Mouse (Mus musculus) E14TG2a.4 (cell line): ENCODE results near the gene Dnah3.

Experiments used
- H3K27me3 ChIP-seq: 2 replicates; pipeline ENCODE4 v1.6.1; 2014; ENCODE audit warnings: low read length, control low read depth; ENCODE audit not compliant: insufficient read depth
- H3K36me3 ChIP-seq: 2 replicates; pipeline ENCODE4 v1.6.1; 2014; ENCODE audit warnings: low read length, control low read depth; ENCODE audit not compliant: insufficient read depth
- H3K4me1 ChIP-seq: replicated peaks from 2 replicates; pipeline ENCODE4 v1.6.1; 2014; ENCODE audit warnings: low read depth, low read length, control low read depth
- H3K4me3 ChIP-seq: replicated peaks from 2 replicates; pipeline ENCODE4 v1.5.1; 2014; ENCODE audit warnings: mild to moderate bottlenecking, low read length
- H3K9me3 ChIP-seq: 2 replicates; pipeline ENCODE4 v1.6.1; 2014; ENCODE audit warnings: low read length, control low read depth
- CTCF ChIP-seq: conservative IDR thresholded peaks from 2 replicates; pipeline ENCODE4 v1.5.1; 2014; ENCODE audit warnings: low read length
- NANOG ChIP-seq: IDR thresholded peaks from 2 replicates; pipeline ENCODE4 v1.6.1; 2014; ENCODE audit warnings: borderline replicate concordance, low read length, mixed read lengths
- POU5F1 ChIP-seq: IDR thresholded peaks from 2 replicates; pipeline ENCODE4 v1.6.1; 2014; ENCODE audit warnings: low read length, borderline replicate concordance

Gene Dnah3

DNA sequence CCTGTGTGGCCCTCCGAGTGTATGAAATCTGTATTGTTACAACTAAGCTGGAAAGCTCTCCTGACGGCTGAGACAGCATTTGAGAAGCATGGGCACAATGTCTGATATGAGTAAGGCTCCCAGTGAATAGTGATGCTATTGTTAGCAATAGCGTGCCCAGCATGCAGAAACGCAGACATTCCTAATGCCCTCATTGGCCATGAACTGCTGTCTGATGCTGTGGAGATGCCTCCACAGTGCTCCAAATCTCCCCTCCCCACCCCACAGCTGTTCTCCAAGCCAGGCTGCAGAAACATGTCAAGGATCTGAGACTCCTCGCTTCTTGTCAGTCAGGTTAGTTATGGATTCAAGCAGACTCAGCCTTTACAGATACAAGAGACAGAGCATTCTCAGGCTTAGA lies 58.7 kb downstream of the Dnah3 start:
- H3K36me3 ChIP-seq, result no peaks in the 10 kb centered on the region
- no peak overlapping the region for H3K4me3 ChIP-seq
- H3K9me3 ChIP-seq, result no peaks in the 10 kb centered on the region
- no peaks in the 10 kb centered on the region for H3K27me3 ChIP-seq
- no peaks in the 10 kb centered on the region for H3K4me1 ChIP-seq
- TF ChIP-seq NANOG (no peak), CTCF (no peak), POU5F1 (no peak)

DNA sequence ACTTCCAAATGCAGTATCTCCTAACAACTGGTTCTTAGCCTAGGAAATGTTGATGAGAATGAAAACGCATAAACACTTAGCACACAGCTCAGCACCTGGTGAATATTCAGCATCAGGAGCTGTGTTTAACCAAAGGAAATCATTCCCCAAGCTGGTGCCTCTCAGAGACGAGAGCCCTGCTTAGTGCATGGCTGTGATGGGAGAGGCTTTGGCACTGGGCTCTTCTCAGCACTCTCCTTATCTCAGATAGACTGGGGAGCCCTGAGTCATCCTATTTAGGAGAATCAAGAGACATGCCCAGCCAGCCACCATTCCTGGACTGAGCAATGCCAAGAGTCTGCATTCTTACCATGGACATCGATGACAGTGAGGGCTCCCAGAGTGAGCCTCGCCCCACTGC lies 60.1 kb downstream of the Dnah3 start:
- TF ChIP-seq CTCF (no peak), POU5F1 (no peak), NANOG (no peak)
- Histone ChIP-seq H3K36me3 (no peaks in the 10 kb centered on the region), H3K9me3 (no peaks in the 10 kb centered on the region), H3K4me3 (no peak overlapping the region), H3K27me3 (no peaks in the 10 kb centered on the region), H3K4me1 (no peaks in the 10 kb centered on the region)

DNA sequence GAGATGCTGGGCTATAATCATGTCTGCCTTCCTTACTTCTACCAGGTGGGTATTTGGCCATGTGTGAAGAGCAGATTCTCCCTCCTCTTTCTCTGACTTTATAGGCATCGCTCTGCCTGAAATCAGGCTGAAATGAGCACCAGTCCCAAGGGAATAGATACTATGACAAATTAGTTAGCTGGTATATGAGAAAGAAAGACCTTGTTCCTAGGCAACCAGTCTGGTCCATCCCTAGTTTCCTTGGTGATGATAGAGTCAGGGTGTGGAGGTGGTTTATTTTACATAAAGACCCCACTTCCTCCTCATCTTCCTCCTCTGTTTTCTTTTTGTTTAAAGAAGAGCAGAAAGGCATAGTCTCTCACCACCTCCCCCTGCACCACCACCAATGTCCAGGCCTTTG lies 60.5 kb downstream of the Dnah3 start:
- no peaks in the 10 kb centered on the region for H3K27me3 ChIP-seq
- TF ChIP-seq NANOG, result no peak
- no peak for TF ChIP-seq CTCF
- no peak for TF ChIP-seq POU5F1
- no peaks in the 10 kb centered on the region for H3K4me1 ChIP-seq
- no peaks in the 10 kb centered on the region for H3K9me3 ChIP-seq
- H3K36me3 ChIP-seq, result no peaks in the 10 kb centered on the region
- H3K4me3 ChIP-seq, result no peak overlapping the region

DNA sequence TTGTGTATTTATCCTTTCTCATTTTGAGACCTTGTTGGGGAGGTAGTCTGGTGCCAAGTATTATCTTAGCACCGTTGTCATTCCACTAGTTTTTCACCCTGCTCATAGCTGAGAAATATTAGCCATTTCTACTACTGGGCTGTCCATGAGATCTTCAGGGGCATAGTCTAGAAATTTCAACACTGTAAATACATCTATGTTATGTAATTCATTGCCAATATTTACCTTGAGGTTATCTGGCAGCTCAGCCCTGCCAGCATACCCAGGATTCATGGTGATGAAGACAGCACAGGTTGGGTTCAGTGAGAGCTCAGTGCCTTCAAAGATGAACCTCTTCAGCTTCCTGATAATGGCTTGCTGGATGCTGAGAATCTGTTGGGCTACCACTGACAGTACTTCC lies 66.4 kb downstream of the Dnah3 start:
- no peak overlapping the region for H3K4me3 ChIP-seq
- TF ChIP-seq POU5F1, result no peak
- TF ChIP-seq NANOG, result no peak
- no peak for TF ChIP-seq CTCF
- no peaks in the 10 kb centered on the region for H3K27me3 ChIP-seq
- no peaks in the 10 kb centered on the region for H3K4me1 ChIP-seq
- H3K36me3 ChIP-seq, result no peaks in the 10 kb centered on the region
- H3K9me3 ChIP-seq, result no peaks in the 10 kb centered on the region; the same call in 1 of the 2 replicates

DNA sequence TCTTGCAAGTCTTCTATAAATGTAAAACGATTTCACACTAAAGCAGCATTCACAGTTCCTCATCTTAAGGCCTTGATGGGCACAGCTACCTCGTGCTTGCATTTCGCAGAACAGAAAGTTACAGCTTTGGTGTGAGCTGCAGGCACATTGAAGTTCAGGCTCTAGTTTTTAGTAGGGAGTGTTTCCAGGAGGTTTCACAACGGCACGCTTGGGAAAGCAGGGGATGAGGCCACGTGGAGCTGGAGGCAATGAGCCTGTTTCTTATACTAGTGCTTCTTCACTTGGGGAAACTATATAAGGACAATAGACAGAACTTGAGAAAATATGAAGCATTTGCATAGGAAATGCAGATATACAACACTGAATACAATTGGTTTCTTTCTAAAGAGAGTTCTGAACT lies 98.0 kb downstream of the Dnah3 start:
- H3K9me3 ChIP-seq, result no peaks in the 10 kb centered on the region
- no peaks in the 10 kb centered on the region for H3K36me3 ChIP-seq
- H3K4me3 ChIP-seq, result no peak overlapping the region
- no peaks in the 10 kb centered on the region for H3K27me3 ChIP-seq
- no peak for TF ChIP-seq POU5F1
- no peak for TF ChIP-seq CTCF
- no peak for TF ChIP-seq NANOG
- H3K4me1 ChIP-seq, result no peaks in the 10 kb centered on the region

DNA sequence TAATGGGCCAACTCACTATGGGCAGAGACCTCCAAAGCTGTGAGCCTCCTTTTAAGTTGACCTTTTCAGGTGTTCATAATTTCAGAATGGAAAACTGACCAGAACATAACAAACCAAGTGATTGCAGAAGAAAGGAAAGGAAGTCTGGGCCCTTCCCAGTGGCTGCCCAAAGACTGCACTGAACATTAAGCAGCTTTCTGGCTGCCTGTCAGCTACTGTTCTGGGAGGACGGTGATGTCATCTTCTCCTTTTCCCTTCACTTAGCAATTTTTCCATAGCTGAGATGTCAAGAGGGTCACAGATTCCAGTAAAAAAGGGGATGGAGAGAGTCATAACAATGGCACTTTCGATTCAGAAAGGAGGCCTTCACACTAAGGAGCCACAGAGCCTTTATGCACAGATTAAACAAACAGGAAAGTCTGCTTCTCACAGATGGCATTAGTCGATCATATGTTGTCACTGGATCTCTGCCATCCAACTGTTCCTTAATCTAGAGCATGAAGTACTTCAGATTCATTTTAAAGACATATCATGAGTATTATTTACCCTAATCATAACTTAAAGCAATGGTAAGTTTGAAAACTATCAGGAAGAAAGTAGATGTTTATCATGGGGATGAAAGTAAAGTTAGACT lies 109.7 kb downstream of the Dnah3 start:
- Histone ChIP-seq H3K4me3 (no peak overlapping the region), H3K36me3 (no peaks in the 10 kb centered on the region), H3K9me3 (no peaks in the 10 kb centered on the region), H3K4me1 (no peaks in the 10 kb centered on the region), H3K27me3 (no peaks in the 10 kb centered on the region)
- TF ChIP-seq POU5F1 (no peak), NANOG (no peak), CTCF (no peak)

DNA sequence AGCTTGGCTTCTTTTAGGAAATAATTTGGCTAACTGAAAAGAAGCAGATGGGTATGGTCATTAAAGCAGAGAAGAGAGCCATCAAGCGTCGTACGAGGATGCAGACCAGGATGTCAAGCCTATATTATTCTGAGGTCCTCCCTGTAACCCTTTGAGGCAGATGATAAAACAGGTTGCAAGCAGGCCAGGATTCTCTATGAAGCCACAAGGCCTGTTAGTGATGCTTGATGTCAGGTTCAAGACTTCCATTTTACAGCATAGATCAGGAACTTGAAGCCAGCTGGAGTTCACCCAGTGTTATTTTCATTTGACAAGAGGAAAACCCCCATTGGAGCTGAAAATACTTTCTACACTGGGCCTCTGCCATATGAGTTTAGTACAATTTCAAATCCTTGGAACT lies 114.9 kb downstream of the Dnah3 start:
- no peak overlapping the region for H3K4me3 ChIP-seq
- H3K4me1 ChIP-seq, result no peaks in the 10 kb centered on the region
- H3K27me3 ChIP-seq, result no peaks in the 10 kb centered on the region
- no peaks in the 10 kb centered on the region for H3K36me3 ChIP-seq
- TF ChIP-seq NANOG (no peak), CTCF (no peak), POU5F1 (no peak)
- H3K9me3 ChIP-seq, result no peaks in the 10 kb centered on the region

DNA sequence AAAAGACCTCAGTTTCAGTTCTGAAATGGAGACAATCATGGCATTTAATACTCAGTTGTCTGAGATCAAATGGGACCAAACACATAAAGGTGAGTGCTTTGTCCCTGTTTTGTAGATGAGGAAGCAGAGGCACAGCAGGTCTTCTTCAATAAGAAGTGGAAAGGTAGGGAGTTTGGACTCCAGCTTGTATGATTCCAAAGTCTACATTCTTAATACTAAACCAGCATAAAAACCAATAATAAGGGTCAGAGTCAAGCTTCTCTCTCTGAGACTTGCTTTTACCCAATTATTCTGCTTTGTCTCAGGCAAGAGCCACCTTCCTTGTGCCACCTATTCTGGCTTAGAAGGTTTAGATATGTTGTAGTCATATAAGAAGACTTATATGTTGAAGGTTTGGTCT lies 116.5 kb downstream of the Dnah3 start:
- Histone ChIP-seq H3K27me3 (no peaks in the 10 kb centered on the region), H3K4me1 (no peaks in the 10 kb centered on the region), H3K9me3 (no peaks in the 10 kb centered on the region), H3K4me3 (no peak overlapping the region), H3K36me3 (no peaks in the 10 kb centered on the region)
- no peak for TF ChIP-seq CTCF
- no peak for TF ChIP-seq POU5F1
- no peak for TF ChIP-seq NANOG

DNA sequence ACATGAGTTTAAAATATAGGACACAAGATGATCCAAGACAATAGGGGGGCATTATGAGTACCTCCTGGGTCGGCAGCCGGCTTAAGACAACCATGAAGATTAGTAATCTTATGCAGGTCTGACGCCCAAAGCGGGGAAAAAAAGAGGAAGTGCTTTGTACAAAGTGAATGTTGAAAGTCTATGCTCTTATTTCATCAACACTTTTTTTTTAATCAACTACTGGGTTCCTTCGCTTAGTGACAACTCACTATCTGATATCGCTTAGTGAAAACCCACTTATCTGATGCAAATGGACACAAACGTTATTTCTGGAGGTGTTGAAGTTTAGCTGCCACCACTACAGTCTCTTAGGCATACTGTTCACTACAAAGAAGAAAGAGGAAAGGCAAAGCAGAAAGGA lies 117.5 kb downstream of the Dnah3 start:
- no peaks in the 10 kb centered on the region for H3K36me3 ChIP-seq
- H3K9me3 ChIP-seq, result no peaks in the 10 kb centered on the region
- no peak for TF ChIP-seq NANOG
- TF ChIP-seq CTCF, result no peak
- TF ChIP-seq POU5F1, result no peak
- no peak overlapping the region for H3K4me3 ChIP-seq
- H3K4me1 ChIP-seq, result no peaks in the 10 kb centered on the region
- no peaks in the 10 kb centered on the region for H3K27me3 ChIP-seq
